Mouse (Mus musculus) v-Abl transformed pro-B cells (cell line): ENCODE results near the gene Wdfy2.

ENCODE experiments used
- in situ Hi-C, 2 experiments: fragments of 400-800 bp; cut with MboI; formaldehyde crosslinking; loops; one replicate each; pipeline ENCODE4 v1.15.1; 2025; ENCODE audit not compliant: unreplicated experiment in 2 of 2

Wdfy2 gene

GRCm38 (mm10) chr14:62991849-62992510 is 154.5 kb downstream of the Wdfy2 start:
- in situ Hi-C loops: no loop called here

GRCm38 (mm10) chr14:62997777-62998176 is 160.3 kb downstream of the Wdfy2 start, which contains the start of gene Defb47:
Gene Defb47 (plus strand): TSS chr14:62998077.
- in situ Hi-C loops: no loop called here

GRCm38 (mm10) chr14:62998977-62999376 is 161.5 kb downstream of the Wdfy2 start:
- in situ Hi-C loops: no loop called here

GRCm38 (mm10) chr14:63002588-63002987 is 165.1 kb downstream of the Wdfy2 start:
- in situ Hi-C loops: no loop called here
